Mouse (Mus musculus) heart, embryonic 14.5 days (tissue): Measurements from ENCODE around the gene Tanc1. TPM values are rescaled to one million over a fixed set of nuclear protein-coding genes. Genes with fewer than 3 reads are reported as not detected.
A peak's percentile ranks its signal among the peaks of the same experiment; 100 is the strongest.

Experiments used
- ATAC-seq: fragments of 200-750 bp; cut with Nextera tagmentation; 2 replicates; pipeline ENCODE4 v1.8.0; 2017; ENCODE audit warnings: low read depth, moderate TSS enrichment; ENCODE audit not compliant: insufficient number of reproducible peaks, insufficient read depth, low FRiP score
- H3K27ac ChIP-seq, 2 experiments: fragments of 200-500 bp in 1 of 2; fragments of 300-500 bp in 1 of 2; sonication (generic) in 1 of 2; replicated peaks in 1 of 2; 2 replicates each; pipeline ENCODE4 v1.5.1; 2012 to 2014; ENCODE audit warnings: low read depth in 2 of 2, low read length in 2 of 2, control low read depth in 1 of 2, mild to moderate bottlenecking in 1 of 2, mixed read lengths in 1 of 2; ENCODE audit not compliant: control insufficient read depth in 1 of 2, insufficient read depth in 1 of 2
- H3K27me3 ChIP-seq: fragments of 300-500 bp; sonication (generic); 2 replicates; pipeline ENCODE4 v1.6.1; 2014; ENCODE audit warnings: mild to moderate bottlenecking, low read length, control low read depth; ENCODE audit not compliant: control insufficient read depth, insufficient read depth
- H3K36me3 ChIP-seq: fragments of 300-500 bp; sonication (generic); 2 replicates; pipeline ENCODE4 v1.6.1; 2014; ENCODE audit warnings: mild to moderate bottlenecking, control low read depth, low read length, mixed read lengths; ENCODE audit not compliant: control insufficient read depth, insufficient read depth
- H3K4me1 ChIP-seq, 2 experiments: fragments of 200-500 bp in 1 of 2; fragments of 300-500 bp in 1 of 2; sonication (generic) in 1 of 2; 2 replicates each; pipeline ENCODE4 v1.6.1; 2012 to 2014; ENCODE audit warnings: low read length in 2 of 2, control low read depth in 1 of 2, mixed read lengths in 1 of 2; ENCODE audit not compliant: control insufficient read depth in 2 of 2, insufficient read depth in 2 of 2
- H3K4me2 ChIP-seq: fragments of 300-500 bp; sonication (generic); 2 replicates; pipeline ENCODE4 v1.6.1; 2014; ENCODE audit warnings: mild to moderate bottlenecking, low read length
- H3K4me3 ChIP-seq, 2 experiments: fragments of 200-500 bp in 1 of 2; fragments of 300-500 bp in 1 of 2; sonication (generic) in 1 of 2; 2 replicates each; pipeline ENCODE4 v1.5.1; 2012 to 2014; ENCODE audit warnings: low read length in 2 of 2, mild to moderate bottlenecking in 2 of 2, control low read depth in 1 of 2, low read depth in 1 of 2, moderate library complexity in 1 of 2; ENCODE audit not compliant: control insufficient read depth in 1 of 2, insufficient read depth in 1 of 2
- H3K9ac ChIP-seq: fragments of 300-500 bp; sonication (generic); 2 replicates; pipeline ENCODE4 v1.6.1; 2014; ENCODE audit warnings: mild to moderate bottlenecking, low read length
- H3K9me3 ChIP-seq: fragments of 300-500 bp; sonication (generic); 2 replicates; pipeline ENCODE4 v1.6.1; 2016; ENCODE audit warnings: low read length, control low read depth; ENCODE audit not compliant: control insufficient read depth
- WGBS: fragments of 180-500 bp; shearing (Covaris S2); extraction: QIAGEN DNeasy Blood & Tissue Kit; methylation state at CpG from one replicate; pipeline ENCODE4 v1.1.7; 2014; 5-methylcytosine and 5-hydroxymethylcytosine counted together
- polyA plus RNA-seq: library from polyadenylated mRNA; unstranded; fragments of >200 nt; fragmentation: Nextera tagmentation; extraction: Ambion mirVana; gene quantifications from 2 replicates; pipeline ENCODE4 v1.2.1, GENCODE M21; 2014

Gene Tanc1
- polyA plus RNA-seq, 1 experiment from 2014 or later, result 27.2 TPM

DNA sequence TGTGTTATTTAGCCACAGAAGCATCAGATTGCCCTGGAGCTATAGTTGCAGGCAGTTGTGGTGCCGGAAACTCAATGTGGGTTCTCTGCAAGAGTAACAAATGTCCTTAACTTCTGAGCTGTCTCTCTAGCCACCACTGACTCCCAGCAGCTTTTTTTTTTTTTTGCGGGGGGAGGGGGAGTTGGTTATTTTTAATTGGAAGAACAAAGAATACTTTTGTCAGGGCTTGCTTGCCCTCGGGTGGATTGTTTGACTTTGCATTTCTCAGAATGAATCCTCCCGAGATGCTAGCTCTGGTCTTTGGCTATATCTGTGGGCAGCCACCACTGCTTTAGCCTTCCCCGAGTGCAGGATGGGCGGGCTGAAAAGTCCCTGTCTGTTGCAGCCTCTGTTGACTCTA lies 139.3 kb downstream of the Tanc1 start:
- Histone ChIP-seq H3K9me3 (no peaks in the 10 kb centered on the region), H3K4me3 (no peak overlapping the region), H3K36me3 (0 out of 2 replicates have a peak, but pooled peaks cover 4% of the 10 kb centered on the region), H3K27me3 (no peaks in the 10 kb centered on the region), H3K9ac (no peak overlapping the region), H3K4me1 (peaks cover 10 to 16% of the 10 kb centered on the region in 2 experiments), H3K4me2 (no peak overlapping the region), H3K27ac (no peak overlapping the region)
- WGBS, result 70% methylated on average over 6 of the region's 6 CpGs
- ATAC-seq, result no peak

DNA sequence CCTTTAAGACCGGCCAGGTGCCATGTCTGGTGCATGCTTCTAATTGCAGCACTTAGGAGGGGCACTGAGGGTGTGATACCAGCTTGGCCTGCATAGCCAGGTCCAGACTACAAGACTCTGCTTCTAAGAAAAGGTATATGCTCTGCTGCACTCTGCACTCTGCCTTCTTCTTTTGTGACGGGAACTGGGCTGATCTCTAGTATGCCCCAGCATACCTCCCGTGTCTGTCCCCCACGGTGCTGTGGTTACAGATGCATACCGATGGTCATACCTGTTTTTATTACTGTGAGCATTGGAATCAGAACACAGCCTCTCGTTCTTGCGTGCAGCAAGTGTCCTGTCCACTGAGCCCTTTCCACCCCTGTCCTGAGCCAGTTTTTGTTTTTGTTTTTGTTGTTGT lies 140.3 kb downstream of the Tanc1 start:
- Histone ChIP-seq H3K4me3 (no peak overlapping the region), H3K27ac (no peak overlapping the region), H3K4me1 (peaks cover 9 to 16% of the 10 kb centered on the region in 2 experiments; a peak in 3 of 4 replicates), H3K36me3 (0 out of 2 replicates have a peak, but pooled peaks cover 4% of the 10 kb centered on the region), H3K4me2 (no peak overlapping the region), H3K9me3 (no peaks in the 10 kb centered on the region), H3K9ac (no peak overlapping the region), H3K27me3 (no peaks in the 10 kb centered on the region)
- no peak for ATAC-seq
- 90% methylated on average over 7 of the region's 7 CpGs for WGBS

- WGBS, result 80% methylated on average over 5 of the region's 5 CpGs
- no peaks in the 10 kb centered on the region for H3K27me3 ChIP-seq
- no peak for ATAC-seq
- no peak overlapping the region for H3K4me2 ChIP-seq
- 0 out of 2 replicates have a peak, but pooled peaks cover 4% of the 10 kb centered on the region for H3K36me3 ChIP-seq
- H3K4me3 ChIP-seq, result no peak overlapping the region
- no peak overlapping the region for H3K27ac ChIP-seq
- H3K4me1 ChIP-seq, result peaks cover 11 to 22% of the 10 kb centered on the region in 2 experiments
- H3K9me3 ChIP-seq, result no peaks in the 10 kb centered on the region
- H3K9ac ChIP-seq, result no peak overlapping the region
Measured at GRCm38 (mm10) chr2:59752766-59753165, 140.9 kb downstream of the Tanc1 start.

GRCm38 (mm10) chr2:59756137-59756753 lies 144.4 kb downstream of the Tanc1 start:
- H3K27ac ChIP-seq, result 0 out of 4 replicates have a peak overlapping the region, but pooled peaks of 1 of the 2 experiments have one; percentile 31
- no peak overlapping the region for H3K4me2 ChIP-seq

DNA sequence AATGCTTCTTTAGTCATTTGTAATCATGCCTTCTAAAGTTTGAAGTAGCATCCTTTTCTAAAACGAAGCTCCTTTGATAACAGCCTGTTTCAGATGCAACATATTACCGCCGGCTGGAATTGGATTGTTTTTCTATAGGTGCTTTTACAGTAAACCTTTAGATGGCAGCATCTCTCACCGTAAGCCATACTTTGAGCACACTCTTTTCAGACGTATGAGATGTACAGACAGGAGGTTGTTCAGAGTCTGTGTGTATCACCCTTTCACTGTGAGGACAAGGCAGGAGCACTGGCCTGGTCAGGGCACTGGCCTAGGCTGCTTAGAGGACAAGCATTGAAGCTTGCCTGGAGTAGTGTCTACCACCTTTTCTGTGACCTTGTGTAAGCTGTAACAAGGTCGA lies 145.2 kb downstream of the Tanc1 start:
- peaks cover 8% of the 10 kb centered on the region; the same call in 1 of the 2 replicates for H3K36me3 ChIP-seq
- no peak for ATAC-seq
- no peak overlapping the region for H3K4me3 ChIP-seq
- no peak overlapping the region for H3K4me2 ChIP-seq
- H3K9ac ChIP-seq, result no peak overlapping the region
- 62% methylated on average over 6 of the region's 6 CpGs for WGBS
- no peaks in the 10 kb centered on the region for H3K9me3 ChIP-seq
- H3K27me3 ChIP-seq, result no peaks in the 10 kb centered on the region
- peak overlapping the region; percentile 12 to 20; a peak in 1 of 4 replicates for H3K27ac ChIP-seq
- H3K4me1 ChIP-seq, result peaks cover 12 to 35% of the 10 kb centered on the region in 2 experiments

More at GRCm38 (mm10) chr2:59756137-59756753, 144.4 kb downstream of the Tanc1 start:
- Histone ChIP-seq H3K9ac (no peak overlapping the region), H3K36me3 (peaks cover 11% of the 10 kb centered on the region; the same call in 1 of the 2 replicates), H3K4me1 (peaks cover 12 to 33% of the 10 kb centered on the region in 2 experiments), H3K4me3 (no peak overlapping the region), H3K9me3 (no peaks in the 10 kb centered on the region), H3K27me3 (no peaks in the 10 kb centered on the region)
- ATAC-seq, result no peak
- WGBS, result 73% methylated on average over 13 of the region's 13 CpGs

DNA sequence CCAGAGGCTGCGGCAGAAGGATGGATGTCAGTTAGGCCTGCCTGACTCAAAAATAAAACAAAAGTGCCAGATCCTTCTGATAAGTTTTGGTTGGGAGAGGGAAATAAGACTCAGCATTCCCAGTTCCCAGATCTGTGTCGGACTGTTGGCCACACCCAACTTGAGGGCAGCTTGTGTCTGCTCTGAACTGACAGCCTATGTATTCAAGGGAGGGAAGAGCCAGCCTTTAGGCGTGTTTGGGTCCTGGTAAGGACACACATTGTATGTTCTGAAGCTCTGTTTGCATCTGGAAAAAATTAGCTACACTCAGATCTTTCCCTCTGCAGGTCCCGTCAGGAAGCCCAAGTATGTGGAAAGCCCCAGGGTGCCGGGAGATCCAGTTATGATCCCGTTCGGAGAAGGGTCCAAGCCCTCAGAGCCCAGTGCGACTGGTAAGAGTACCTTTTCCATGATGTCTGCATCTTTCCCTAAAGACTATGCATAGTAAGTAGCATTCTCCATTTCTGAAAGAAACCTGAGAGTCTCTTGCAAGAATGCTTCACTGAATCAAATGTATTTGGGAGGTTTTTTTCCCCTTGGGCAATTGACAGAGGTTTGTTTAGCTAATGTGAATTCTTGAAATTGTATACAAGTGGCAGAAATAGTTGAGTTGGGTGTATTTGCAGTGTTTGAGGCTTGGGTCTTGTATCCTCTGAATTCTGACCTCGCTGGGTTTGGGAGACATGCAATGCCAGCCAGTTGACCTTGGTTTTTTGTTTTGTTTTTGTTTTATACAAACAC lies 146.5 kb downstream of the Tanc1 start:
- 85% methylated on average over 9 of the region's 9 CpGs for WGBS
- Histone ChIP-seq H3K4me3 (no peak overlapping the region), H3K4me2 (no peak overlapping the region), H3K9ac (no peak overlapping the region), H3K27ac (no peak overlapping the region), H3K4me1 (peaks cover 12 to 35% of the 10 kb centered on the region in 2 experiments), H3K9me3 (no peaks in the 10 kb centered on the region), H3K27me3 (no peaks in the 10 kb centered on the region), H3K36me3 (peaks cover 8% of the 10 kb centered on the region; the same call in 1 of the 2 replicates)
- ATAC-seq, result no peak

DNA sequence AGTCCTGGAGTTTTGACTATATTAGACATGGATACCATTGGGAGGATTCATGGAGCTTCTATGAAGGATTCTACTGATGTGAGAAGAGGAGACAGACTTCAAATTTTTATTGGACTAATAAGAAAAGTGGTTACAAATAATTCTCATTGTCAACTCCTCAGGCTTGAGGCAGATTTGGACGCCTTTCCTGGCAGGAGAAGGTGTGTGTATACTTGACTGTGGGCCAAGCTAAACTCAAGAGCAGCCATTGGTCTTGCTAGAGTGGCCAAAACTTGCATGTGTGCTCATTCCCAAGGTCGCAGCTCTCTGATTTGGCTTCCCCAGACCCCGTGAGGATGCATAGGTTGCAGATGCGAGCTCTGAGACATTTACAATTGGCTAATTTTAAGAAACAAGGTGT lies 148.9 kb downstream of the Tanc1 start:
- no peaks in the 10 kb centered on the region for H3K27me3 ChIP-seq
- H3K4me3 ChIP-seq, result no peak overlapping the region
- ATAC-seq, result no peak
- peaks cover 4 to 35% of the 10 kb centered on the region in 2 experiments; a peak in 3 of 4 replicates for H3K4me1 ChIP-seq
- H3K9me3 ChIP-seq, result no peaks in the 10 kb centered on the region
- H3K27ac ChIP-seq, result no peak overlapping the region
- peaks cover 8% of the 10 kb centered on the region; the same call in 1 of the 2 replicates for H3K36me3 ChIP-seq
- H3K9ac ChIP-seq, result no peak overlapping the region
- 79% methylated on average over 4 of the region's 4 CpGs for WGBS
- no peak overlapping the region for H3K4me2 ChIP-seq
